Mouse (Mus musculus) heart, postnatal 0 days (tissue): ENCODE results near the gene Gatad1. TPM values are rescaled to one million over a fixed set of nuclear protein-coding genes. Genes with fewer than 3 reads are reported as not detected.
"Not testable (repeated sequence)": the region's sequence is repeated elsewhere in the genome, so short reads cannot be mapped to it uniquely, and the experiment has no call there.

Source experiments
- ATAC-seq: fragments of 200-750 bp; cut with Nextera tagmentation; 2 replicates; pipeline ENCODE4 v1.8.0; 2017; ENCODE audit warnings: low read depth, moderate number of reproducible peaks, moderate library complexity; ENCODE audit not compliant: insufficient read depth
- DNase-seq: peaks from one replicate; pipeline ENCODE4 v3.0.0-alpha.2; 2016; ENCODE audit warnings: low spot score
- H3K27ac ChIP-seq: fragments of 300-500 bp; sonication (generic); 2 replicates; pipeline ENCODE4 v1.5.1; 2014; ENCODE audit warnings: low read depth, mild to moderate bottlenecking
- H3K27me3 ChIP-seq: fragments of 300-500 bp; sonication (generic); 2 replicates; pipeline ENCODE4 v1.6.1; 2014; ENCODE audit warnings: low read length, mixed read lengths; ENCODE audit not compliant: control insufficient read depth, insufficient read depth
- H3K36me3 ChIP-seq: fragments of 300-500 bp; sonication (generic); replicated peaks from 2 replicates; pipeline ENCODE4 v1.6.1; 2014; ENCODE audit warnings: low read length, mixed read lengths; ENCODE audit not compliant: control insufficient read depth, insufficient read depth
- H3K4me1 ChIP-seq: fragments of 300-500 bp; sonication (generic); 2 replicates; pipeline ENCODE4 v1.6.1; 2014; ENCODE audit warnings: antibody characterized with exemption; ENCODE audit not compliant: control insufficient read depth, insufficient read depth
- H3K4me2 ChIP-seq: fragments of 300-500 bp; sonication (generic); 2 replicates; pipeline ENCODE4 v1.6.1; 2014; ENCODE audit warnings: low read depth, mild to moderate bottlenecking, low read length, moderate library complexity
- H3K4me3 ChIP-seq: fragments of 300-500 bp; sonication (generic); 2 replicates; pipeline ENCODE4 v1.5.1; 2014; ENCODE audit warnings: low read depth, low read length
- H3K9ac ChIP-seq: fragments of 300-500 bp; sonication (generic); replicated peaks from 2 replicates; pipeline ENCODE4 v1.6.1; 2014; ENCODE audit warnings: low read depth, low read length, mixed read lengths
- H3K9me3 ChIP-seq: fragments of 300-500 bp; sonication (generic); replicated peaks from 2 replicates; pipeline ENCODE4 v1.6.1; 2016; ENCODE audit warnings: low read length; ENCODE audit not compliant: control insufficient read depth
- CTCF ChIP-seq: IDR thresholded peaks from 2 replicates; pipeline ENCODE4 v1.5.1; 2016; ENCODE audit warnings: antibody characterized with exemption, control low read depth, low read depth
- EP300 ChIP-seq: IDR thresholded peaks from 2 replicates; pipeline ENCODE4 v1.6.1; 2016; ENCODE audit warnings: antibody characterized with exemption, low read depth
- WGBS: fragments of 180-500 bp; shearing (Covaris S2); extraction: QIAGEN DNeasy Blood & Tissue Kit; methylation state at CpG from one replicate; pipeline ENCODE4 v1.1.7; 2014; 5-methylcytosine and 5-hydroxymethylcytosine counted together
- polyA plus RNA-seq: library from polyadenylated mRNA; unstranded; fragments of >200 nt; fragmentation: Nextera tagmentation; extraction: Ambion mirVana; gene quantifications from 2 replicates; pipeline ENCODE4 v1.2.1, GENCODE M21; 2015
- total RNA-seq: library from RNA; depleted of rRNA; stranded (reverse); fragments of >200 nt; gene quantifications from 2 replicates; pipeline ENCODE4 v1.2.3, GENCODE M21; 2014; ENCODE audit warnings: low replicate concordance

The Gatad1 gene
- total and polyA plus RNA-seq, 2 experiments from 2014 or later, result 72.7 to 73.8 TPM

- Histone ChIP-seq H3K27me3 (no peaks in the 10 kb centered on the region), H3K4me3 (no peak overlapping the region), H3K36me3 (peaks cover 52% of the 10 kb centered on the region), H3K27ac (no peak overlapping the region), H3K4me2 (no peak overlapping the region), H3K9me3 (no peaks in the 10 kb centered on the region), H3K9ac (no peak overlapping the region), H3K4me1 (no peaks in the 10 kb centered on the region)
- 97% methylated on average over 3 of the region's 3 CpGs for WGBS
- no peak for DNase-seq
- TF ChIP-seq CTCF (no peak), EP300 (no peak)
- no peak for ATAC-seq
Observed at GRCm38 (mm10) chr5:3691283-3691682, 34.3 kb upstream of the Gatad1 start.

GRCm38 (mm10) chr5:3688298-3688697 lies 31.3 kb upstream of the Gatad1 start:
- Histone ChIP-seq H3K4me3 (no peak overlapping the region), H3K36me3 (peaks cover 38% of the 10 kb centered on the region), H3K27ac (no peak overlapping the region), H3K9me3 (no peaks in the 10 kb centered on the region), H3K4me2 (no peak overlapping the region), H3K9ac (no peak overlapping the region), H3K4me1 (no peaks in the 10 kb centered on the region), H3K27me3 (no peaks in the 10 kb centered on the region)
- ATAC-seq (no peak), DNase-seq (no peak)
- WGBS, result 85% methylated on average over 8 of the region's 8 CpGs
- TF ChIP-seq EP300 (no peak), CTCF (no peak)

DNA sequence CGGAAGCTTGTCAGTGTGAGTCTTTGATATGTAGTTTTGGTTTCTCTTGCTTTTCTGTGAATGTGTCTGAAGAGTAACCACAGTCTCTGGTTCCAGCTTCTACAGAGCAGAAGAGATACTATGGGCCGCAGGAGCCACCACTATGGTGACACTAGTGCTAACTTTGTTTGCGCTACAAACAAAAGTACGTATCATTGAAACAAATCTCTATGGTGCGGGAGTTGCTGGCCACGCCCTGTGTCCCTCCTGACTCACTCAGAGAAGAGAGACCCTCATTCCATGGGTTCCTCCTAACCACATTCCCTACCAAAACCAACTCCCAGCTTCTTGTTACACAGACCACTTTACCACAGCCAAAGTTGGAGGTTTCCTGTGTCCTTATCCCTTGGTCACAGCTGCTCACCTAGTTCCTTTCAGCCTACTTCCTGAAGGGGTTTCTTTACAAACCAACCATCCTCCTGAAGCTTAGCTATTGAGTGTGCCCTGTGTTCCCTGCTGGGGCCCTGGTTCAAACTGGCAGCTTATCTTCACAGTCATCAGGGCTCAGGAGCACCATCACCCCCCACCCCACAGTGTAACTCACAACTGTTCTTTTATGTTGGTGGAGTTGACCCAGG lies 13.1 kb upstream of the Gatad1 start:
- TF ChIP-seq CTCF (no peak), EP300 (no peak)
- no peaks in the 10 kb centered on the region for H3K27me3 ChIP-seq
- H3K4me1 ChIP-seq, result no peaks in the 10 kb centered on the region
- no peak overlapping the region for H3K4me2 ChIP-seq
- ATAC-seq (no peak), DNase-seq (no peak)
- H3K4me3 ChIP-seq, result no peak overlapping the region
- H3K27ac ChIP-seq, result no peak overlapping the region
- WGBS, result 81% methylated on average over 6 of the region's 6 CpGs
- H3K9me3 ChIP-seq, result no peaks in the 10 kb centered on the region
- H3K36me3 ChIP-seq, result no peaks in the 10 kb centered on the region
- no peak overlapping the region for H3K9ac ChIP-seq

DNA sequence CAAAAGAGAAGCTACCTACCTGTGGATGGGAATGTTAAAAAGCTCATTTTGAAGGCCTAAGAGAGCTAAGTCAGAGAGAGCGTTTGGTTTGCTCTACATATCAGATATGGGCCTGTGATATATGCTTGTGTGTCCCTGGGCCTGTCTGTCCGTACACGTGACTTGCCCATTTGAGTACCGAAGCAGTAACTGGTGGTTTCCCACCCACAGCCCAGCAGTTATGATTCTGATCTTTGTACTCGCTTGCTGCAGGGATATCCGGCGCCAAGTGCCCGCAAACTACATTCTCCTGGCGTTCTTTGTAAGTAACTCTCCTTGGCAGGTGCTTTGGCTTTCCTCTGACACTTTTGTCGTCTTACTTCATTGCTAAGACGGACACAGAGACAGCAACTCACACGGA lies 9.6 kb upstream of the Gatad1 start:
- no peak overlapping the region for H3K4me3 ChIP-seq
- H3K9me3 ChIP-seq, result no peaks in the 10 kb centered on the region
- H3K27me3 ChIP-seq, result no peaks in the 10 kb centered on the region
- H3K9ac ChIP-seq, result no peak overlapping the region
- ATAC-seq (no peak), DNase-seq (no peak)
- H3K36me3 ChIP-seq, result no peaks in the 10 kb centered on the region
- no peaks in the 10 kb centered on the region for H3K4me1 ChIP-seq
- WGBS, result 83% methylated on average over 12 of the region's 12 CpGs
- TF ChIP-seq CTCF (no peak), EP300 (no peak)
- no peak overlapping the region for H3K27ac ChIP-seq
- H3K4me2 ChIP-seq, result no peak overlapping the region

DNA sequence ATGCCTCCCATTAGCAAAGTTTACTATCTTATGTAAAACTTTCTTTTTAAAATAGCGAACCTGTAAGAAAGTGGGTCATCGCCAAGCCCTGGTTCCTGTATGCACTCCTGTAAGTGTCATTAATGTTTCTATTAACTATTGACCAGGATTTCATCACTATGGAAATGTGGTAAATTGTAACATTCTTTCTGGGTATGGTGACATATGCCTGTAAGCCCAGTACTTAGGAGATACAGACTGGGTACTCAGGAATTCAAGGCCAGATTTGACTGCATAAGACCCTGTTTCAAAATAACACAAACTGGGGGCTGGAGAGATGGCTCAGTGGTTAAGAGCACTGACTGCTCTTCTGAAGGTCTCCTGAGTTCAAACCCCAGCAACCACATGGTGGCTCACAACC lies 8.2 kb upstream of the Gatad1 start:
- Histone ChIP-seq H3K4me1 (no peaks in the 10 kb centered on the region), H3K36me3 (no peaks in the 10 kb centered on the region), H3K27ac (no peak overlapping the region), H3K9me3 (no peaks in the 10 kb centered on the region), H3K4me2 (no peak overlapping the region), H3K27me3 (no peaks in the 10 kb centered on the region), H3K4me3 (no peak overlapping the region), H3K9ac (no peak overlapping the region)
- WGBS, result 89% methylated on average over 2 of the region's 2 CpGs
- ATAC-seq (no peak), DNase-seq (no peak)
- TF ChIP-seq EP300 (no peak), CTCF (no peak)

GRCm38 (mm10) chr5:3653801-3654200 lies 3.2 kb downstream of the Gatad1 start:
- TF ChIP-seq EP300 (no peak), CTCF (no peak)

DNA sequence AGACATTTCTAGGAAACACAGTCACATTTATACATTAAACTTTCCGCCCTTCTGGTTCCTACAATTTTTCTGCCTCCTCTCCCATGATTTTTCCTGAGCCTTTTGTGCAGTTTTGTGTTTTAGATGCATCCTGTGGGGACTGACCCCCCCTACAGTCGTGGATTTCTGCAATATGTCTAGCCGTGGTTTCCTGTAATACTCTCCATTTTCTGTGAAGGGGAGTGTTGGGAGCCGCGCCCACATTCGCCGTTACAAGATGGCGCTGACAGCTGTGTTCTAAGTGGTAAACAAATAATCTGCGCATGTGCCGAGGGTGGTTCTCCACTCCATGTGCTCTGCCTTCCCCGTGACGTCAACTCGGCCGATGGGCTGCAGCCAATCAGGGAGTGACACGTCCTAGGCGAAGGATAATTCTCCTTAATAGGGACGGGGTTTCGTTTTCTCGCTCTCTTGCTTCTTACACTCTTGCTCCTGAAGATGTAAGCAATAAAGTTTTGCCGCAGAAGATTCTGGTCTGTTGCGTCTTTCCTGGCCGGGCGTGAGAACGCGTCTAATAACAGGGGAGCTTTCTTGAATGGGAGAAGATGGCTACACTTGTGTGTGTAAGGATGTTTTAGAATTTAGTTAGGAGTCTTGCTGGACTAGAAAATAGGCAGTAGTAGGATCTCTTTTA lies 3.9 kb downstream of the Gatad1 start:
- H3K4me1 ChIP-seq, ATAC-seq, H3K27ac ChIP-seq, H3K4me3 ChIP-seq, H3K9me3 ChIP-seq, DNase-seq, H3K9ac ChIP-seq, H3K27me3 ChIP-seq, H3K4me2 ChIP-seq, H3K36me3 ChIP-seq: not testable (repeated sequence)
- 90% methylated on average over 15 of the region's 25 CpGs for WGBS

More at GRCm38 (mm10) chr5:3653801-3654200, 3.2 kb downstream of the Gatad1 start:
- no peaks in the 10 kb centered on the region for H3K9me3 ChIP-seq
- no peaks in the 10 kb centered on the region for H3K36me3 ChIP-seq
- DNase-seq, result no peak
- H3K27me3 ChIP-seq, result no peaks in the 10 kb centered on the region
- H3K4me2 ChIP-seq, result no peak overlapping the region
- no peaks in the 10 kb centered on the region for H3K4me1 ChIP-seq
- no peak overlapping the region for H3K9ac ChIP-seq
- no peak for ATAC-seq
- no peak overlapping the region for H3K4me3 ChIP-seq
- H3K27ac ChIP-seq, result no peak overlapping the region
- WGBS, result 76% methylated on average over 4 of the region's 4 CpGs
